Mouse (Mus musculus) embryonic facial prominence, embryonic 15.5 days (tissue): ENCODE data around the gene Map2k7. TPM values are rescaled to one million over a fixed set of nuclear protein-coding genes. Genes with fewer than 3 reads are reported as not detected.

Source experiments
- ATAC-seq: fragments of 200-750 bp; cut with Nextera tagmentation; 2 replicates; pipeline ENCODE4 v1.8.0; 2017; ENCODE audit warnings: low read depth, moderate TSS enrichment; ENCODE audit not compliant: insufficient number of reproducible peaks, low FRiP score, low TSS enrichment
- H3K27ac ChIP-seq: fragments of 300-500 bp; sonication (generic); replicated peaks from 2 replicates; pipeline ENCODE4 v1.5.1; 2015; ENCODE audit warnings: mild to moderate bottlenecking, inconsistent platforms
- H3K27me3 ChIP-seq: fragments of 300-500 bp; sonication (generic); 2 replicates; pipeline ENCODE4 v1.6.1; 2015; ENCODE audit warnings: inconsistent platforms
- H3K36me3 ChIP-seq: fragments of 300-500 bp; sonication (generic); 2 replicates; pipeline ENCODE4 v1.6.1; 2015; ENCODE audit warnings: mild to moderate bottlenecking, inconsistent platforms
- H3K4me1 ChIP-seq: fragments of 300-500 bp; sonication (generic); 2 replicates; pipeline ENCODE4 v1.6.1; 2015; ENCODE audit warnings: inconsistent platforms
- H3K4me2 ChIP-seq: fragments of 300-500 bp; sonication (generic); replicated peaks from 2 replicates; pipeline ENCODE4 v1.6.1; 2015; ENCODE audit warnings: mild to moderate bottlenecking, inconsistent platforms
- H3K4me3 ChIP-seq: fragments of 300-500 bp; sonication (generic); replicated peaks from 2 replicates; pipeline ENCODE4 v1.5.1; 2015; ENCODE audit warnings: mild to moderate bottlenecking, inconsistent platforms
- H3K9ac ChIP-seq: fragments of 300-500 bp; sonication (generic); 2 replicates; pipeline ENCODE4 v1.6.1; 2015; ENCODE audit warnings: inconsistent platforms
- H3K9me3 ChIP-seq: fragments of 300-500 bp; sonication (generic); replicated peaks from 2 replicates; pipeline ENCODE4 v1.6.1; 2016; ENCODE audit warnings: inconsistent platforms
- WGBS: fragments of 180-500 bp; shearing (Covaris S2); methylation state at CpG from one replicate; pipeline ENCODE4 v1.1.7; 2015; 5-methylcytosine and 5-hydroxymethylcytosine counted together
- polyA plus RNA-seq: library from polyadenylated mRNA; unstranded; fragments of >200 nt; fragmentation: Nextera tagmentation; extraction: Ambion mirVana; gene quantifications from 2 replicates; pipeline ENCODE4 v1.2.1, GENCODE M21; 2015

The Map2k7 gene
- polyA plus RNA-seq, 1 experiment from 2014 or later: 34.2 TPM

GRCm38 (mm10) chr8:4229784-4230183 is 8.8 kb upstream of the Map2k7 start:
- Histone ChIP-seq H3K4me3 (no peak overlapping the region), H3K27ac (no peak overlapping the region), H3K4me2 (no peak overlapping the region), H3K36me3 (no peaks in the 10 kb centered on the region), H3K27me3 (peaks cover 17% of the 10 kb centered on the region), H3K9me3 (no peaks in the 10 kb centered on the region), H3K4me1 (no peaks in the 10 kb centered on the region; the same call in 1 of the 2 replicates), H3K9ac (no peak overlapping the region)
- no peak for ATAC-seq
- 69% methylated on average over 5 of the region's 5 CpGs for WGBS

- 51% methylated on average over 10 of the region's 10 CpGs for WGBS
Observed at GRCm38 (mm10) chr8:4230612-4231351, 7.8 kb upstream of the Map2k7 start.

GRCm38 (mm10) chr8:4237814-4238433 is 616 bp upstream of the Map2k7 start:
- ATAC-seq: no peak
- Histone ChIP-seq H3K27ac (peak overlapping the region; percentile 96), H3K36me3 (peaks cover 20% of the 10 kb centered on the region), H3K4me3 (peak overlapping the region; percentile 65), H3K4me2 (peak overlapping the region; percentile 72), H3K9me3 (no peaks in the 10 kb centered on the region), H3K4me1 (peaks cover 26% of the 10 kb centered on the region), H3K9ac (peak overlapping the region; percentile 70), H3K27me3 (no peaks in the 10 kb centered on the region)
- 20% methylated on average over 15 of the region's 15 CpGs for WGBS

More at GRCm38 (mm10) chr8:4230612-4231351, 7.8 kb upstream of the Map2k7 start:
- H3K27ac ChIP-seq: no peak overlapping the region
- no peaks in the 10 kb centered on the region; the same call in 1 of the 2 replicates for H3K4me1 ChIP-seq
- H3K4me2 ChIP-seq: no peak overlapping the region
- no peak for ATAC-seq
- no peak overlapping the region for H3K4me3 ChIP-seq
- no peaks in the 10 kb centered on the region for H3K9me3 ChIP-seq
- H3K27me3 ChIP-seq: peaks cover 16% of the 10 kb centered on the region
- H3K9ac ChIP-seq: no peak overlapping the region
- H3K36me3 ChIP-seq: no peaks in the 10 kb centered on the region

- Histone ChIP-seq H3K9me3 (no peaks in the 10 kb centered on the region), H3K4me1 (peaks cover 26% of the 10 kb centered on the region), H3K27me3 (no peaks in the 10 kb centered on the region), H3K36me3 (peaks cover 34% of the 10 kb centered on the region), H3K9ac (peak overlapping the region; percentile 63), H3K4me2 (peak overlapping the region; percentile 72), H3K27ac (peak overlapping the region; percentile 96), H3K4me3 (peak overlapping the region; percentile 65)
- no peak; the same call in 1 of the 2 replicates for ATAC-seq
- 11% methylated on average over 19 of the region's 19 CpGs for WGBS
Observed at GRCm38 (mm10) chr8:4239193-4239890, 802 bp downstream of the Map2k7 start.

- Histone ChIP-seq H3K27ac (no peak overlapping the region), H3K36me3 (peaks cover 73% of the 10 kb centered on the region), H3K4me1 (peaks cover 19% of the 10 kb centered on the region), H3K9me3 (no peaks in the 10 kb centered on the region), H3K27me3 (no peaks in the 10 kb centered on the region), H3K9ac (no peak overlapping the region), H3K4me3 (no peak overlapping the region), H3K4me2 (no peak overlapping the region)
- WGBS: 97% methylated on average over 5 of the region's 5 CpGs
- no peak for ATAC-seq
Observed at GRCm38 (mm10) chr8:4245061-4245460, 6.5 kb downstream of the Map2k7 start.

- Histone ChIP-seq H3K27ac (no peak overlapping the region), H3K27me3 (no peaks in the 10 kb centered on the region), H3K4me2 (no peak overlapping the region), H3K9me3 (no peaks in the 10 kb centered on the region), H3K9ac (no peak overlapping the region), H3K36me3 (peaks cover 70% of the 10 kb centered on the region), H3K4me1 (peaks cover 18% of the 10 kb centered on the region), H3K4me3 (no peak overlapping the region)
- no peak for ATAC-seq
- WGBS: 90% methylated on average over 13 of the region's 13 CpGs
Observed at GRCm38 (mm10) chr8:4245737-4246136, 7.2 kb downstream of the Map2k7 start.

GRCm38 (mm10) chr8:4247241-4247640 is 8.7 kb downstream of the Map2k7 start:
- Histone ChIP-seq H3K9ac (no peak overlapping the region), H3K27me3 (no peaks in the 10 kb centered on the region), H3K9me3 (no peaks in the 10 kb centered on the region), H3K4me2 (no peak overlapping the region), H3K4me3 (no peak overlapping the region), H3K36me3 (peaks cover 61% of the 10 kb centered on the region), H3K4me1 (peaks cover 15% of the 10 kb centered on the region), H3K27ac (no peak overlapping the region)
- 89% methylated on average over 8 of the region's 8 CpGs for WGBS
- no peak for ATAC-seq

- no peak for ATAC-seq
- no peaks in the 10 kb centered on the region for H3K27me3 ChIP-seq
- H3K36me3 ChIP-seq: peaks cover 53% of the 10 kb centered on the region
- no peak within 1 kb of the TSS for H3K9ac ChIP-seq
- no peak within 1 kb of the TSS for H3K4me3 ChIP-seq
- H3K4me1 ChIP-seq: peaks cover 19% of the 10 kb centered on the region
- 0 out of 2 replicates have a peak within 1 kb of the TSS, but pooled peaks have one; percentile 17 for H3K27ac ChIP-seq
- H3K9me3 ChIP-seq: no peaks in the 10 kb centered on the region
- WGBS: 83% methylated on average over 15 of the region's 15 CpGs
- no peak within 1 kb of the TSS for H3K4me2 ChIP-seq
Observed at GRCm38 (mm10) chr8:4247951-4248540, 9.5 kb downstream of the Map2k7 start, which contains the start of gene Tgfbr3l. Gene Tgfbr3l, plus strand, starts transcription at chr8:4248214.

GRCm38 (mm10) chr8:4249213-4249612 is 10.7 kb downstream of the Map2k7 start:
- Histone ChIP-seq H3K4me2 (no peak overlapping the region), H3K27ac (0 out of 2 replicates have a peak overlapping the region, but pooled peaks have one; percentile 17), H3K27me3 (no peaks in the 10 kb centered on the region), H3K36me3 (peaks cover 41% of the 10 kb centered on the region), H3K9me3 (no peaks in the 10 kb centered on the region), H3K4me1 (peaks cover 27% of the 10 kb centered on the region), H3K9ac (no peak overlapping the region), H3K4me3 (no peak overlapping the region)
- WGBS: 21% methylated on average over 29 of the region's 29 CpGs
- no peak for ATAC-seq

- 0 out of 2 replicates have a peak, but pooled peaks have one; percentile 5 for ATAC-seq
- WGBS: 36% methylated on average over 26 of the region's 26 CpGs
- peaks cover 29% of the 10 kb centered on the region for H3K4me1 ChIP-seq
- H3K4me3 ChIP-seq: no peak overlapping the region
- no peak overlapping the region for H3K27ac ChIP-seq
- H3K9me3 ChIP-seq: no peaks in the 10 kb centered on the region
- H3K36me3 ChIP-seq: peaks cover 40% of the 10 kb centered on the region
- H3K9ac ChIP-seq: no peak overlapping the region
- H3K4me2 ChIP-seq: no peak overlapping the region
- H3K27me3 ChIP-seq: no peaks in the 10 kb centered on the region
Observed at GRCm38 (mm10) chr8:4250306-4250970, 11.9 kb downstream of the Map2k7 start.
